In genomic region chr9:43787591-43787990, GRCm38 (mm10) we compare ENCODE assay signal across 17 mouse cellular contexts. TPM values are rescaled to one million over a fixed set of nuclear protein-coding genes. Genes with fewer than 3 reads are reported as not detected.
A peak's percentile ranks its signal among the peaks of the same experiment; 100 is the strongest.
DNase-seq lines count a peak whose midpoint lies in the region; ATAC-seq lines count a peak whose summit lies in the region.
"Had no signal": no experiment of that assay in that cellular context is flagged by ENCODE, and none has a peak within 500 bp of the region (broad histone marks: within the 10 kb centered on the region; RNA-seq: fewer than 3 reads in every experiment).

No protein-coding gene starts in this region.

- H3K4me3 ChIP-seq in hindbrain, embryonic 11.5 days (ENCODE audit: low read depth, low read length) = no peak overlapping the region
- H3K4me3 ChIP-seq in hindbrain, embryonic 16.5 days (ENCODE audit: low read length) = no peak overlapping the region
- H3K4me3 ChIP-seq in neural tube, embryonic 11.5 days (ENCODE audit: low read depth, low read length) = no peak overlapping the region
- no peak overlapping the region for H3K4me3 ChIP-seq in embryonic facial prominence, embryonic 15.5 days (replicated peaks)
- no peak overlapping the region for H3K4me3 ChIP-seq in stomach, embryonic 15.5 days (replicated peaks)
- H3K4me3 ChIP-seq: layer of hippocampus, adult 2 months; liver, embryonic 15.5 days had no signal

- H3K27me3 ChIP-seq in hindbrain, embryonic 11.5 days (ENCODE audit: control insufficient read depth, insufficient read depth, low read length) = no peaks in the 10 kb centered on the region
- no peaks in the 10 kb centered on the region for H3K27me3 ChIP-seq in hindbrain, embryonic 16.5 days (replicated peaks; ENCODE audit: control insufficient read depth, insufficient read depth, low read length)
- H3K27me3 ChIP-seq in neural tube, embryonic 11.5 days (ENCODE audit: control insufficient read depth, insufficient read depth, low read length) = no peaks in the 10 kb centered on the region
- no peaks in the 10 kb centered on the region for H3K27me3 ChIP-seq in embryonic facial prominence, embryonic 15.5 days
- H3K27me3 ChIP-seq in stomach, embryonic 15.5 days (replicated peaks) = no peaks in the 10 kb centered on the region
- H3K27me3 ChIP-seq: liver, embryonic 15.5 days had no signal

- no peak for DNase-seq in hindbrain, embryonic 11.5 days (ENCODE audit: low spot score)
- DNase-seq in neural tube, embryonic 11.5 days (ENCODE audit: low spot score) = no peak
- DNase-seq in neural tube, embryonic 10.5 days (ENCODE audit: extremely low spot score, low spot score) = no peak
- no peak for DNase-seq in MN1 (ENCODE audit: low spot score)
- DNase-seq: cerebellum, adult 8-10 months; forebrain, postnatal 0 days; heart, adult 11 months; kidney, adult 2 months; right cerebral cortex, adult 18-20 months; thymus, adult 18-20 months had no signal

- peak overlapping the region; percentile 30; the same call in 1 of the 2 replicates for H3K27ac ChIP-seq in hindbrain, embryonic 11.5 days (ENCODE audit: low read depth, low read length)
- no peak overlapping the region for H3K27ac ChIP-seq in hindbrain, embryonic 16.5 days (ENCODE audit: low read depth, low read length)
- 0 out of 2 replicates have a peak overlapping the region, but pooled peaks have one; percentile 8 for H3K27ac ChIP-seq in neural tube, embryonic 11.5 days (ENCODE audit: low read depth, low read length)
- peak overlapping the region; percentile 78 for H3K27ac ChIP-seq in embryonic facial prominence, embryonic 15.5 days (replicated peaks)
- H3K27ac ChIP-seq in stomach, embryonic 15.5 days = peak overlapping the region; percentile 61
- H3K27ac ChIP-seq: layer of hippocampus, adult 2 months; liver, embryonic 15.5 days had no signal

- no peak for ATAC-seq in hindbrain, embryonic 11.5 days (ENCODE audit: low FRiP score)
- no peak for ATAC-seq in hindbrain, embryonic 16.5 days
- ATAC-seq in neural tube, embryonic 11.5 days (ENCODE audit: insufficient read depth, low FRiP score, low TSS enrichment) = no peak
- no peak for ATAC-seq in embryonic facial prominence, embryonic 15.5 days (ENCODE audit: insufficient number of reproducible peaks, low FRiP score, low TSS enrichment, low read depth)
- peak; percentile 28; the same call in 1 of the 2 replicates for ATAC-seq in stomach, embryonic 15.5 days (ENCODE audit: insufficient read depth, low FRiP score, low read depth)
- ATAC-seq: CD4-positive, CD25-positive, alpha-beta regulatory T cell, adult 4 months; forebrain, postnatal 0 days had no signal

- no peaks in the 10 kb centered on the region for H3K9me3 ChIP-seq in hindbrain, embryonic 11.5 days (ENCODE audit: control insufficient read depth, low read length)
- no peaks in the 10 kb centered on the region for H3K9me3 ChIP-seq in hindbrain, embryonic 16.5 days (ENCODE audit: control insufficient read depth, low read length)
- H3K9me3 ChIP-seq in neural tube, embryonic 11.5 days (ENCODE audit: control insufficient read depth, low read length) = no peaks in the 10 kb centered on the region
- H3K9me3 ChIP-seq in embryonic facial prominence, embryonic 15.5 days (replicated peaks) = no peaks in the 10 kb centered on the region
- no peaks in the 10 kb centered on the region for H3K9me3 ChIP-seq in stomach, embryonic 15.5 days
- H3K9me3 ChIP-seq: liver, embryonic 15.5 days had no signal

- no peak overlapping the region for H3K4me2 ChIP-seq in hindbrain, embryonic 11.5 days (replicated peaks; ENCODE audit: low read depth, low read length)
- no peak overlapping the region for H3K4me2 ChIP-seq in hindbrain, embryonic 16.5 days (ENCODE audit: low read length)
- H3K4me2 ChIP-seq in neural tube, embryonic 11.5 days (ENCODE audit: low read depth) = no peak overlapping the region
- H3K4me2 ChIP-seq in embryonic facial prominence, embryonic 15.5 days (replicated peaks) = 0 out of 2 replicates have a peak overlapping the region, but pooled peaks have one; percentile 17
- H3K4me2 ChIP-seq in stomach, embryonic 15.5 days = no peak overlapping the region
- H3K4me2 ChIP-seq: liver, embryonic 15.5 days; midbrain, embryonic 11.5 days had no signal

- H3K36me3 ChIP-seq in hindbrain, embryonic 11.5 days (ENCODE audit: control insufficient read depth, insufficient read depth, low read length) = peaks cover 7% of the 10 kb centered on the region; the same call in 1 of the 2 replicates
- peaks cover 13% of the 10 kb centered on the region; the same call in 1 of the 2 replicates for H3K36me3 ChIP-seq in hindbrain, embryonic 16.5 days (ENCODE audit: control insufficient read depth, insufficient read depth, low read length)
- peaks cover 2% of the 10 kb centered on the region; the same call in 1 of the 2 replicates for H3K36me3 ChIP-seq in neural tube, embryonic 11.5 days (ENCODE audit: control insufficient read depth, insufficient read depth, low read length)
- peaks cover 8% of the 10 kb centered on the region for H3K36me3 ChIP-seq in embryonic facial prominence, embryonic 15.5 days
- 0 out of 2 replicates have a peak, but pooled peaks cover 3% of the 10 kb centered on the region for H3K36me3 ChIP-seq in stomach, embryonic 15.5 days
- H3K36me3 ChIP-seq: liver, embryonic 15.5 days had no signal

- 73% methylated on average over 4 of the region's 4 CpGs for WGBS in hindbrain, embryonic 11.5 days
- 68% methylated on average over 4 of the region's 4 CpGs for WGBS in hindbrain, embryonic 16.5 days
- 82% methylated on average over 4 of the region's 4 CpGs for WGBS in neural tube, embryonic 11.5 days
- 61% methylated on average over 4 of the region's 4 CpGs for whole genome bisulfite sequencing in embryonic facial prominence, embryonic 15.5 days
- 61% methylated on average over 4 of the region's 4 CpGs for WGBS in stomach, embryonic 15.5 days

- H3K4me1 ChIP-seq in hindbrain, embryonic 11.5 days (replicated peaks; ENCODE audit: control insufficient read depth, insufficient read depth, low read length) = no peaks in the 10 kb centered on the region
- H3K4me1 ChIP-seq in hindbrain, embryonic 16.5 days (ENCODE audit: control insufficient read depth, insufficient read depth, low read depth, low read length) = peaks cover 13% of the 10 kb centered on the region
- H3K4me1 ChIP-seq in neural tube, embryonic 11.5 days (ENCODE audit: control insufficient read depth, insufficient read depth, low read length) = peaks cover 11% of the 10 kb centered on the region
- H3K4me1 ChIP-seq in embryonic facial prominence, embryonic 15.5 days = peaks cover 49% of the 10 kb centered on the region
- peaks cover 18% of the 10 kb centered on the region; the same call in 1 of the 2 replicates for H3K4me1 ChIP-seq in stomach, embryonic 15.5 days
- H3K4me1 ChIP-seq: liver, embryonic 15.5 days had no signal

- H3K9ac ChIP-seq in hindbrain, embryonic 11.5 days (ENCODE audit: low read depth, low read length) = no peak overlapping the region
- no peak overlapping the region for H3K9ac ChIP-seq in hindbrain, embryonic 16.5 days (ENCODE audit: low read depth, low read length)
- H3K9ac ChIP-seq in neural tube, embryonic 11.5 days (ENCODE audit: low read length) = no peak overlapping the region
- no peak overlapping the region for H3K9ac ChIP-seq in embryonic facial prominence, embryonic 15.5 days
- no peak overlapping the region for H3K9ac ChIP-seq in stomach, embryonic 15.5 days
- H3K9ac ChIP-seq: forebrain, postnatal 0 days; liver, embryonic 15.5 days had no signal

RNA-seq across cellular contexts. Expression of gene Nectin1, which starts 43.8 kb away (rescaled TPM):
- 8.5 and 10.9 TPM in 2 replicates for polyA plus RNA-seq in hindbrain, embryonic 11.5 days (2014; fragmentation: Nextera tagmentation; extraction: Ambion mirVana)
- polyA plus RNA-seq in hindbrain, embryonic 16.5 days (2015; fragmentation: Nextera tagmentation; extraction: Ambion mirVana) = 12.9 and 15.5 TPM in 2 replicates
- polyA plus RNA-seq in neural tube, embryonic 11.5 days (2014; fragmentation: Nextera tagmentation; extraction: Ambion mirVana) = 10.3 and 10.9 TPM in 2 replicates
- polyA plus RNA-seq in embryonic facial prominence, embryonic 15.5 days (2015; fragmentation: Nextera tagmentation; extraction: Ambion mirVana) = 13.4 and 15.1 TPM in 2 replicates
- 7.0 and 9.3 TPM in 2 replicates for polyA plus RNA-seq in stomach, embryonic 15.5 days (2015; fragmentation: Nextera tagmentation; extraction: Ambion mirVana)
